Mouse (Mus musculus): Measurements from ENCODE around the gene Npw. TPM values are rescaled to one million over a fixed set of nuclear protein-coding genes. Genes with fewer than 3 reads are reported as not detected.

Gene Npw
- polyA plus RNA-seq, 1 experiment from 2014 or later = 1.3 TPM

- no peaks in the 10 kb centered on the region for H3K27me3 ChIP-seq
- no peaks in the 10 kb centered on the region for H3K9me3 ChIP-seq
- no peak for ATAC-seq (ENCODE audit: insufficient number of reproducible peaks, insufficient read depth, low FRiP score, low TSS enrichment, low read depth)
- no peak overlapping the region; the same call in 1 of the 2 replicates for H3K4me3 ChIP-seq (replicated peaks)
- peaks cover 48% of the 10 kb centered on the region for H3K4me1 ChIP-seq (replicated peaks)
- 86% methylated on average over 7 of the region's 7 CpGs for WGBS
- peak overlapping the region; percentile 98 for H3K27ac ChIP-seq
- peaks cover 66% of the 10 kb centered on the region for H3K36me3 ChIP-seq
- H3K4me2 ChIP-seq = peak overlapping the region; percentile 48
- H3K9ac ChIP-seq (replicated peaks) = peak overlapping the region; percentile 57; the same call in 1 of the 2 replicates
Measured at GRCm38 (mm10) chr17:24640119-24640518, 18.1 kb downstream of the Npw start.

GRCm38 (mm10) chr17:24639571-24639988 is 18.7 kb downstream of the Npw start:
- ATAC-seq (ENCODE audit: insufficient number of reproducible peaks, insufficient read depth, low FRiP score, low TSS enrichment, low read depth) = peak; percentile 82

GRCm38 (mm10) chr17:24638840-24639239 is 19.4 kb downstream of the Npw start:
- 0 out of 2 replicates have a peak overlapping the region, but pooled peaks have one; percentile 6 for H3K4me3 ChIP-seq (replicated peaks)
- peaks cover 35% of the 10 kb centered on the region for H3K4me1 ChIP-seq (replicated peaks)
- peak overlapping the region; percentile 98 for H3K27ac ChIP-seq
- H3K27me3 ChIP-seq = no peaks in the 10 kb centered on the region
- peak; percentile 22; the same call in 1 of the 2 replicates for ATAC-seq (ENCODE audit: insufficient number of reproducible peaks, insufficient read depth, low FRiP score, low TSS enrichment, low read depth)
- peak overlapping the region; percentile 40; the same call in 1 of the 2 replicates for H3K9ac ChIP-seq (replicated peaks)
- 44% methylated on average over 9 of the region's 9 CpGs for WGBS
- peak overlapping the region; percentile 48 for H3K4me2 ChIP-seq
- no peaks in the 10 kb centered on the region for H3K9me3 ChIP-seq
- H3K36me3 ChIP-seq = peaks cover 58% of the 10 kb centered on the region

More at GRCm38 (mm10) chr17:24639571-24639988, 18.7 kb downstream of the Npw start:
- H3K9ac ChIP-seq (replicated peaks) = peak overlapping the region; percentile 57
- no peaks in the 10 kb centered on the region for H3K27me3 ChIP-seq
- H3K4me2 ChIP-seq = peak overlapping the region; percentile 48
- no peaks in the 10 kb centered on the region for H3K9me3 ChIP-seq
- peak overlapping the region; percentile 6 for H3K4me3 ChIP-seq (replicated peaks)
- peaks cover 43% of the 10 kb centered on the region for H3K4me1 ChIP-seq (replicated peaks)
- H3K27ac ChIP-seq = peak overlapping the region; percentile 98
- peaks cover 61% of the 10 kb centered on the region for H3K36me3 ChIP-seq
- 14% methylated on average over 5 of the region's 5 CpGs for WGBS

- 93% methylated on average over 4 of the region's 4 CpGs for WGBS
- Histone ChIP-seq H3K4me2 (0 out of 2 replicates have a peak overlapping the region, but pooled peaks have one; percentile 48), H3K27me3 (no peaks in the 10 kb centered on the region), H3K4me3 (replicated peaks) (no peak overlapping the region), H3K27ac (peak overlapping the region; percentile 98), H3K9me3 (no peaks in the 10 kb centered on the region), H3K9ac (replicated peaks) (peak overlapping the region; percentile 40; the same call in 1 of the 2 replicates), H3K36me3 (peaks cover 58% of the 10 kb centered on the region), H3K4me1 (replicated peaks) (peaks cover 35% of the 10 kb centered on the region)
- ATAC-seq (ENCODE audit: insufficient number of reproducible peaks, insufficient read depth, low FRiP score, low TSS enrichment, low read depth) = no peak
Measured at GRCm38 (mm10) chr17:24638214-24638613, 20.0 kb downstream of the Npw start.

- Histone ChIP-seq H3K4me2 (no peak overlapping the region), H3K4me1 (replicated peaks) (peaks cover 37% of the 10 kb centered on the region), H3K4me3 (replicated peaks) (no peak overlapping the region), H3K36me3 (peaks cover 47% of the 10 kb centered on the region), H3K27ac (no peak overlapping the region), H3K27me3 (no peaks in the 10 kb centered on the region), H3K9ac (replicated peaks) (no peak overlapping the region), H3K9me3 (no peaks in the 10 kb centered on the region)
- no peak for ATAC-seq (ENCODE audit: insufficient number of reproducible peaks, insufficient read depth, low FRiP score, low TSS enrichment, low read depth)
- WGBS = 77% methylated on average over 5 of the region's 5 CpGs
Measured at GRCm38 (mm10) chr17:24636781-24637481, 21.3 kb downstream of the Npw start.

GRCm38 (mm10) chr17:24635694-24636093 is 22.6 kb downstream of the Npw start:
- Histone ChIP-seq H3K9me3 (no peaks in the 10 kb centered on the region), H3K36me3 (peaks cover 39% of the 10 kb centered on the region), H3K4me3 (replicated peaks) (no peak overlapping the region), H3K9ac (replicated peaks) (no peak overlapping the region), H3K4me2 (no peak overlapping the region), H3K4me1 (replicated peaks) (peaks cover 42% of the 10 kb centered on the region), H3K27me3 (no peaks in the 10 kb centered on the region), H3K27ac (no peak overlapping the region)
- 94% methylated on average over 5 of the region's 5 CpGs for WGBS
- no peak for ATAC-seq (ENCODE audit: insufficient number of reproducible peaks, insufficient read depth, low FRiP score, low TSS enrichment, low read depth)

- peaks cover 39% of the 10 kb centered on the region for H3K36me3 ChIP-seq
- no peak overlapping the region for H3K4me3 ChIP-seq (replicated peaks)
- no peak overlapping the region for H3K4me2 ChIP-seq
- no peak overlapping the region for H3K9ac ChIP-seq (replicated peaks)
- ATAC-seq (ENCODE audit: insufficient number of reproducible peaks, insufficient read depth, low FRiP score, low TSS enrichment, low read depth) = no peak
- 85% methylated on average over 4 of the region's 4 CpGs for WGBS
- no peak overlapping the region for H3K27ac ChIP-seq
- H3K9me3 ChIP-seq = no peaks in the 10 kb centered on the region
- no peaks in the 10 kb centered on the region for H3K27me3 ChIP-seq
- peaks cover 36% of the 10 kb centered on the region for H3K4me1 ChIP-seq (replicated peaks)
Measured at GRCm38 (mm10) chr17:24635024-24635423, 23.2 kb downstream of the Npw start.

GRCm38 (mm10) chr17:24633831-24634230 is 24.4 kb downstream of the Npw start:
- Histone ChIP-seq H3K27ac (no peak overlapping the region), H3K4me1 (replicated peaks) (peaks cover 24% of the 10 kb centered on the region), H3K9ac (replicated peaks) (no peak overlapping the region), H3K9me3 (no peaks in the 10 kb centered on the region), H3K4me3 (replicated peaks) (peak overlapping the region; percentile 60; the same call in 1 of the 2 replicates), H3K36me3 (peaks cover 47% of the 10 kb centered on the region), H3K4me2 (no peak overlapping the region), H3K27me3 (no peaks in the 10 kb centered on the region)
- 92% methylated on average over 11 of the region's 11 CpGs for WGBS
- ATAC-seq (ENCODE audit: insufficient number of reproducible peaks, insufficient read depth, low FRiP score, low TSS enrichment, low read depth) = no peak

- Histone ChIP-seq H3K36me3 (peaks cover 47% of the 10 kb centered on the region), H3K27ac (peak overlapping the region; percentile 93), H3K4me3 (replicated peaks) (peak overlapping the region; percentile 60), H3K9me3 (no peaks in the 10 kb centered on the region), H3K27me3 (no peaks in the 10 kb centered on the region), H3K9ac (replicated peaks) (peak overlapping the region; percentile 83), H3K4me1 (replicated peaks) (peaks cover 16% of the 10 kb centered on the region), H3K4me2 (peak overlapping the region; percentile 88)
- WGBS = 15% methylated on average over 22 of the region's 22 CpGs
- peak; percentile 36 for ATAC-seq (ENCODE audit: insufficient number of reproducible peaks, insufficient read depth, low FRiP score, low TSS enrichment, low read depth)
Measured at GRCm38 (mm10) chr17:24632813-24633449, 25.3 kb downstream of the Npw start.

GRCm38 (mm10) chr17:24632167-24632812 is 26.0 kb downstream of the Npw start, which contains the start of the genes Tsc2 and Nthl1:
Gene Tsc2 (minus strand): TSS chr17:24632630.
Gene Nthl1 (plus strand): TSS chr17:24632680.
- Histone ChIP-seq H3K9me3 (no peaks in the 10 kb centered on the region), H3K4me2 (peak within 1 kb of the TSS; percentile 88), H3K36me3 (peaks cover 49% of the 10 kb centered on the region), H3K27ac (peak within 1 kb of the TSS; percentile 93), H3K9ac (replicated peaks) (peak within 1 kb of the TSS; percentile 83), H3K4me3 (replicated peaks) (peak within 1 kb of the TSS; percentile 60), H3K27me3 (no peaks in the 10 kb centered on the region), H3K4me1 (replicated peaks) (peaks cover 16% of the 10 kb centered on the region)
- peak; percentile 83 for ATAC-seq (ENCODE audit: insufficient number of reproducible peaks, insufficient read depth, low FRiP score, low TSS enrichment, low read depth)
- WGBS = 2% methylated on average over 51 of the region's 51 CpGs

- Histone ChIP-seq H3K4me3 (replicated peaks) (no peak overlapping the region), H3K27me3 (no peaks in the 10 kb centered on the region), H3K9me3 (no peaks in the 10 kb centered on the region), H3K4me1 (replicated peaks) (peaks cover 16% of the 10 kb centered on the region), H3K27ac (no peak overlapping the region), H3K36me3 (peaks cover 57% of the 10 kb centered on the region), H3K4me2 (no peak overlapping the region), H3K9ac (replicated peaks) (no peak overlapping the region)
- 85% methylated on average over 14 of the region's 14 CpGs for WGBS
- no peak for ATAC-seq (ENCODE audit: insufficient number of reproducible peaks, insufficient read depth, low FRiP score, low TSS enrichment, low read depth)
Measured at GRCm38 (mm10) chr17:24630072-24630471, 28.2 kb downstream of the Npw start.
